ENCODE assay signal across 8 mouse cellular contexts in genomic region chr6:49919089-49919812, GRCm38 (mm10).
A peak's percentile ranks its signal among the peaks of the same experiment; 100 is the strongest.
DNase-seq lines count a peak whose midpoint lies in the region; ATAC-seq and TF ChIP-seq lines count a peak whose summit lies in the region.

No protein-coding gene starts in this region.

- H3K36me3 ChIP-seq in midbrain, embryonic 13.5 days: no peaks in the 10 kb centered on the region

- peaks cover 2% of the 10 kb centered on the region; the same call in 1 of the 2 replicates for H3K4me1 ChIP-seq in midbrain, embryonic 13.5 days (replicated peaks)

- H3K9ac ChIP-seq in midbrain, embryonic 13.5 days (replicated peaks): no peak overlapping the region; the same call in 1 of the 2 replicates

- no peak overlapping the region for H3K27ac ChIP-seq in midbrain, embryonic 13.5 days

- ATAC-seq in Patski: no peak
- ATAC-seq in midbrain, embryonic 13.5 days: peak; percentile 67; the same call in 1 of the 2 replicates
- ATAC-seq in megakaryocyte progenitor cell, adult 5-6 weeks (replicated peaks; ENCODE audit: poor library complexity): no peak

- H3K4me3 ChIP-seq in midbrain, embryonic 13.5 days (replicated peaks): no peak overlapping the region

- CTCF ChIA-PET in Patski (lab: Charles Lee): interaction anchor here (1.0 to 1.8 kb wide), 4 partner anchors 176 to 409 kb away, joined by 3 to 5 read pairs (median 4); no protein-coding TSS in a partner anchor

- peaks cover 4% of the 10 kb centered on the region for H3K27me3 ChIP-seq in Patski
- H3K27me3 ChIP-seq in midbrain, embryonic 13.5 days: no peaks in the 10 kb centered on the region

- POLR2A ChIA-PET in Patski (lab: Charles Lee): interaction anchor here (0.7 kb wide), 1 partner anchor 9 kb away, joined by 4 read pairs; no protein-coding TSS in a partner anchor

- no peaks in the 10 kb centered on the region for H3K9me3 ChIP-seq in midbrain, embryonic 13.5 days

- peak; percentile 78 for TF ChIP-seq CTCF in Patski (IDR thresholded peaks at IDR 0.05)

- in situ Hi-C loops in Patski (cut with MboI; ENCODE audit: low pct_unique_long_range_greater_than_20kb): loop anchor here (5.0 kb wide), 1 partner anchor 202 kb away; no protein-coding TSS in a partner anchor

- peak; percentile 14 to 45 for DNase-seq in layer of hippocampus, adult 18-20 months (ENCODE audit: low spot score in 2 of 2)
- DNase-seq in layer of hippocampus, adult 9-10 months (ENCODE audit: low spot score): no peak
- DNase-seq in Patski (ENCODE audit: low read depth, low spot score): no peak
- peak; percentile 65 for DNase-seq in embryo, embryonic 11 days
- DNase-seq in kidney, adult 9 months: peak; percentile 44
- DNase-seq in gastrocnemius, postnatal 25 days: no peak

- 36% methylated on average over 7 of the region's 7 CpGs for WGBS in midbrain, embryonic 13.5 days

- no peak overlapping the region for H3K4me2 ChIP-seq in midbrain, embryonic 13.5 days (replicated peaks)

Comparison
In these comparisons a context has a peak if more than half of its experiments do, and no peak if none do; other contexts are left out.
1. DNase-seq: peak in layer of hippocampus, adult 18-20 months (2 of 2), embryo, embryonic 11 days (single experiment) and kidney, adult 9 months (single experiment); none in layer of hippocampus, adult 9-10 months (single experiment), Patski (single experiment) and gastrocnemius, postnatal 25 days (single experiment).